Mouse (Mus musculus) neutrophil, adult 59 days (primary cell): Measurements from ENCODE around the gene Fbxl13. TPM values are rescaled to one million over a fixed set of nuclear protein-coding genes. Genes with fewer than 3 reads are reported as not detected.

ENCODE experiments used
- total RNA-seq, 2 experiments: library from RNA; stranded (reverse); gene quantifications; 1 replicate in 1 of 2; 2 replicates in 1 of 2; pipeline ENCODE4 v1.2.4; 2023

Fbxl13 gene
- not detected for total RNA-seq

DNA sequence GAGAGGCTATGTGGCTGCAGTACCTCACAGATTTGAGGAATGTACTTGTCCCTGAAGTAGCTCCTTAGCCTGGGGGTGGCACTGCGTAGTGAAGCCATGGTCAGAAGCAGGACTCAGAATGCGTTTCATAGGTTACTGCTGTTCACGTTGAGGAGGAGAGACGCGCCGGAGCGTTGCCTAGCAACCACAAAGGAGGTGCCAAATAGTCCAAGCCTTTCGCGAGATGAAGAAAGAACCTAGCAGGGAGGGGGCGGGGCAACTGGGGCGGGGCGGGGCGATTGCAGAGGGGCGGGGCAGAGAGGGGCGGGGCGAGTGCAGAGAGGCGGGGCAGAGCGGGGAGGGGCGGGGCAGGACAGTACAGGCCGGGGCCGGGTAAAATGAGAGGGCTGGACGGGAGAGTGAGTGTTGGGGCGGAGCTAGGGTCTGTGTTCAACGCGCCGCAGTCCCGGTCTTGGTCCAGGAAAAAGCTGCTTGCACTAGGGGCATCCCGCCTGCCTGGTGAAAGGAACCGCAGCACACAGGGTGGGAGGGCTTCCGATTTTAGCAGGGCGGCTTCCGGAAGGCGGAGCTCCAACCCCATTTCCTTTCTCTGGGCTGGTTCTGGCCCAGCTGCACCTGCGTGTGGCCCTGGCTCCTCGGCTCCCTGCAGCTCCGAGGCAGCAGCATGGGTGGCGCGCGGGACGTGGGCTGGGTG lies at the start of gene Fbxl13, which contains the start of gene Armc10:
TSS of gene Fbxl13 (minus strand) at position 196 of the 694 bp plus-strand sequence.
TSS of gene Armc10 (plus strand) at position 375 of the 694 bp plus-strand sequence.

DNA sequence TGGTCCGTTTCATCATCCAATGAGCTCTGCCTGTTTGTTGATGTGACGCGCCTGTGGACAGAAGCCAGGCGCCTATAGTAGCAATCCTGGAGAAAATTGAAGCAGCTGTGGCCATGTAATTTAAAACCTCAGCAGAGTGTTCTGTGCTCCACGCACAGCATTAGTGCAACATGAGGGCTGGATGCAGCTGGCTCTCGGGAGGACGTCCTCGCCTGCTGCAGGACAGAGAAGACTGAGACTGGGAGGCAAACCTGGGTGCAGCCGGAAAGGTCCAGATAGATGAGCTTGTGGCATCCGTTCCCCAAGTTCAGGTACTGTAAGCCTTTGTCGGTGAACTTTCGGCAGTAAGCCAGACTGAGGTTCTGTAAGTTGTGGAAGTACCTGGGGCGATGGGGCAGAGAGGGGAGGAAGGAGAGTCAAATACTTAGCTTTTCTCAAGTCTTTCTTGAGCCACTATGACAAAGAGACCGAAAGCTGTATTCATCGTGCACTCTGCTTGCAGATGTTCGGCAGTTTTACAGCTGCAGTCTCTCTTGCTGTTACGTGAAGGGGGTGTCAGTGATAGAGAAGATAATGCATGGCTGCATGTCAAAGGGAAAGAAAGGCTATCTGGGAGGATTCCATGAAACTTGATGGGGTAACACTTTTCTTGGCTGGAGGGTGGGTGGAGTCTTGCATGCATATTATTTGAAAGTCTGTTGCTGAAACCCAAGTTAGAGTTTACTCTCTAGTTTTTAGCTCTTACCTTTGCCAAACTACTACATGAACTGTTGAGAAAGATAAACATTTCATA lies 101.8 kb downstream of the Fbxl13 start, which contains the start of gene Lrrc17:
TSS of gene Lrrc17 (plus strand) at position 151 of the 793 bp plus-strand sequence.

Other genes starting within 250 kb of the Fbxl13 start
- under 1 TPM; 0.47 to 0.99 TPM for gene Ccdc146, start 221.0 kb downstream of the Fbxl13 start, total RNA-seq
- gene Fam185a, start 220.7 kb downstream of the Fbxl13 start, total RNA-seq = 1 to 10 TPM; 1.6 to 1.9 TPM
- not detected for gene Lrrc17, start 102.1 kb downstream of the Fbxl13 start, total RNA-seq
- gene Armc10, start 179 bp upstream of the Fbxl13 start, total RNA-seq = 10 to 100 TPM; 11.4 to 12.4 TPM
- gene Napepld, start 55.8 kb upstream of the Fbxl13 start, total RNA-seq = 1 to 10 TPM in 1 of 2 experiments, under 1 TPM in 1; 0.60 to 1.1 TPM
- 10 to 100 TPM; 39.0 to 53.9 TPM for gene Pmpcb, start 91.5 kb upstream of the Fbxl13 start, total RNA-seq
- gene Dnajc2, start 139.6 kb upstream of the Fbxl13 start, total RNA-seq = 10 to 100 TPM; 21.3 to 23.0 TPM
- gene Psmc2, start 139.6 kb upstream of the Fbxl13 start, total RNA-seq = 10 to 100 TPM; 52.6 to 63.2 TPM
- gene Slc26a5, start 220.0 kb upstream of the Fbxl13 start, total RNA-seq = not detected